In the genomic region with DNA sequence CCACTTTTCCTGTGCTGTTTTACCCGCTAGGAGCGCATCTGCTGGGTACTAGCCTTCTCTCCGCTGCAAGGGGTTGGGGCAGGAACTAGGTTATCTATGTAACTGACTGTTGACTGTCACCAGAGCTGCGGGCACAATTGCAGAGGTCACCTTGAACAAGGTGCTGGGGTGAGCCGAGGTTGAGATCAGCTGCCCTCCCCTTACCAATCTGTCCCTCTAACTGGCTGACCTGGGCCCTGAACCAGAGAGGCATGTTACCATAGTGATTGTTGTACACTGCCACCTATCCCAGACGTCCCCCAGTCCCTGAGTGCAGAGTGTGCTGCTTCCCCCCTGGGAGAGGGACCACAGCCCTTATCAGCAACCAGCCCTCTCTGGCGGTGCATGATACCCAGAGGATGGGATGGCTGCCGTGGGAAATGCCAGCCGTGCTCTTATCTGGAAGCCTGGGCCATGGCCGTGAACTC, we compare ENCODE assay signal across 10 mouse cellular contexts. TPM values are rescaled to one million over a fixed set of nuclear protein-coding genes. Genes with fewer than 3 reads are reported as not detected.
DNase-seq lines count a peak whose midpoint lies in the region; ATAC-seq and TF ChIP-seq lines count a peak whose summit lies in the region.
"Had no signal": no experiment of that assay in that cellular context is flagged by ENCODE, and none has a peak within 500 bp of the region (broad histone marks: within the 10 kb centered on the region; RNA-seq: fewer than 3 reads in every experiment).

No protein-coding gene starts in this region.

- no peaks in the 10 kb centered on the region for H3K27me3 ChIP-seq in heart, embryonic 15.5 days
- no peaks in the 10 kb centered on the region for H3K27me3 ChIP-seq in G1E (ENCODE audit: insufficient read depth, low read length)
- no peaks in the 10 kb centered on the region for H3K27me3 ChIP-seq in liver, postnatal 0 days (ENCODE audit: insufficient read depth, low read length)
- no peaks in the 10 kb centered on the region for H3K27me3 ChIP-seq in forebrain, embryonic 11.5 days (ENCODE audit: control insufficient read depth, insufficient read depth, low read length)

- TF ChIP-seq EP300 in liver, postnatal 0 days (IDR thresholded peaks at IDR 0.05; ENCODE audit: low read depth), result peak; percentile 99

- TF ChIP-seq CTCF in G1E (IDR thresholded peaks at IDR 0.05; ENCODE audit: low read depth, low read length), result no peak
- no peak for TF ChIP-seq CTCF in liver, postnatal 0 days (IDR thresholded peaks at IDR 0.05; ENCODE audit: low read depth)

- H3K9ac ChIP-seq in heart, embryonic 15.5 days, result 0 out of 2 replicates have a peak overlapping the region, but pooled peaks have one; percentile 0
- H3K9ac ChIP-seq in liver, postnatal 0 days (replicated peaks), result peak overlapping the region; percentile 52
- no peak overlapping the region for H3K9ac ChIP-seq in forebrain, embryonic 11.5 days (ENCODE audit: low read length)

- H3K4me1 ChIP-seq in heart, embryonic 15.5 days (replicated peaks), result peaks cover 89% of the 10 kb centered on the region
- H3K4me1 ChIP-seq in G1E (ENCODE audit: insufficient read depth, low read depth, low read length), result peaks cover 99% of the 10 kb centered on the region
- H3K4me1 ChIP-seq in liver, postnatal 0 days (ENCODE audit: insufficient read depth), result peaks cover 97% of the 10 kb centered on the region
- peaks cover 10% of the 10 kb centered on the region; the same call in 1 of the 2 replicates for H3K4me1 ChIP-seq in forebrain, embryonic 11.5 days (replicated peaks; ENCODE audit: control insufficient read depth, insufficient read depth, low read length)

- ATAC-seq in heart, embryonic 15.5 days (replicated peaks; ENCODE audit: insufficient number of reproducible peaks, insufficient read depth, low FRiP score, low read depth), result peak; percentile 18; the same call in 1 of the 2 replicates
- ATAC-seq in G1E (ENCODE audit: extremely low read depth, insufficient number of reproducible peaks, low FRiP score, poor library complexity, severe bottlenecking), result peak; percentile 71
- ATAC-seq in erythroblast, adult 5-6 weeks (replicated peaks; ENCODE audit: low FRiP score, poor library complexity, severe bottlenecking), result peak; percentile 71
- ATAC-seq in liver, postnatal 0 days, result peak; percentile 78
- ATAC-seq in forebrain, embryonic 11.5 days (replicated peaks; ENCODE audit: low FRiP score), result no peak
- ATAC-seq: inflammation-experienced regulatory T-cells, adult 6 months had no signal

- no peak for DNase-seq in heart, postnatal 25 days (ENCODE audit: low spot score)
- peak; percentile 92 for DNase-seq in G1E (ENCODE audit: low spot score)
- DNase-seq in liver, postnatal 0 days, result peak; percentile 88
- no peak for DNase-seq in layer of hippocampus, postnatal 25 days (ENCODE audit: extremely low spot score in 1 of 2, low spot score in 1 of 2)
- DNase-seq in cerebellum, adult 9-11 months, result no peak
- no peak for DNase-seq in forebrain, embryonic 11.5 days (ENCODE audit: low spot score)

- 0 out of 2 replicates have a peak, but pooled peaks cover 4% of the 10 kb centered on the region for H3K36me3 ChIP-seq in heart, embryonic 15.5 days
- peaks cover 98% of the 10 kb centered on the region for H3K36me3 ChIP-seq in G1E (replicated peaks)
- peaks cover 43% of the 10 kb centered on the region for H3K36me3 ChIP-seq in liver, postnatal 0 days (replicated peaks; ENCODE audit: insufficient read depth, low read length)
- H3K36me3 ChIP-seq in forebrain, embryonic 11.5 days (ENCODE audit: control insufficient read depth, insufficient read depth, low read length), result no peaks in the 10 kb centered on the region

- 29% methylated on average over 10 of the region's 10 CpGs for WGBS in heart, embryonic 15.5 days
- WGBS in liver, postnatal 0 days (ENCODE audit: insufficient replicate concordance), result 35% methylated on average over 10 of the region's 10 CpGs
- WGBS in forebrain, embryonic 11.5 days, result 68% methylated on average over 10 of the region's 10 CpGs

- no peak overlapping the region for H3K4me2 ChIP-seq in heart, embryonic 15.5 days
- peak overlapping the region; percentile 66 for H3K4me2 ChIP-seq in liver, postnatal 0 days (ENCODE audit: low read depth, low read length)
- no peak overlapping the region for H3K4me2 ChIP-seq in forebrain, embryonic 11.5 days (ENCODE audit: low read depth, low read length, severe bottlenecking)

- H3K9me3 ChIP-seq in heart, embryonic 15.5 days (replicated peaks), result no peaks in the 10 kb centered on the region
- no peaks in the 10 kb centered on the region for H3K9me3 ChIP-seq in G1E (replicated peaks)
- H3K9me3 ChIP-seq in liver, postnatal 0 days (ENCODE audit: low read length), result no peaks in the 10 kb centered on the region
- no peaks in the 10 kb centered on the region for H3K9me3 ChIP-seq in forebrain, embryonic 11.5 days (ENCODE audit: control insufficient read depth, low read length)

- H3K27ac ChIP-seq in heart, embryonic 15.5 days, result peak overlapping the region; percentile 66
- H3K27ac ChIP-seq in liver, postnatal 0 days (ENCODE audit: low read depth), result peak overlapping the region; percentile 85
- H3K27ac ChIP-seq in forebrain, embryonic 11.5 days (ENCODE audit: low read depth, low read length), result no peak overlapping the region

- intact Hi-C loops in heart, postnatal 25 days (cut with DNase I), result no loop called here

- no peak overlapping the region for H3K4me3 ChIP-seq in heart, embryonic 15.5 days
- peak overlapping the region; percentile 66; the same call in 1 of the 2 replicates for H3K4me3 ChIP-seq in G1E (ENCODE audit: low read depth, low read length)
- peak overlapping the region; percentile 12; the same call in 1 of the 2 replicates for H3K4me3 ChIP-seq in liver, postnatal 0 days (ENCODE audit: low read depth, low read length)
- H3K4me3 ChIP-seq in forebrain, embryonic 11.5 days (ENCODE audit: low read depth, low read length), result no peak overlapping the region

RNA-seq across cellular contexts. Expression of a gene that starts 39.1 kb away (rescaled TPM):
- polyA plus RNA-seq in heart, embryonic 15.5 days (2015; fragmentation: Nextera tagmentation; extraction: Ambion mirVana), result not detected in 2 replicates
- total RNA-seq in heart, postnatal 25 days (2021), result not detected
- not detected in 2 replicates for total RNA-seq in G1E (2014; fragmentation: Nextera tagmentation)
- not detected in 2 replicates for total RNA-seq in G1E (2017)
- polyA plus RNA-seq in G1E (2012), result not detected in 2 replicates
- total RNA-seq in erythroblast, adult 5-6 weeks (2015; ENCODE audit: low replicate concordance), result not detected in 2 replicates
- total RNA-seq in erythroblast, adult 5-6 weeks (2017; ENCODE audit: low replicate concordance), result not detected in 2 replicates
- not detected in 2 replicates for polyA plus RNA-seq in liver, postnatal 0 days (2015; fragmentation: Nextera tagmentation; extraction: Ambion mirVana)
- under 1 TPM; 0.79 to 0.92 TPM for total RNA-seq in layer of hippocampus, postnatal 25 days (2021)
- not detected in 2 replicates for polyA plus RNA-seq in forebrain, embryonic 11.5 days (2014; fragmentation: Nextera tagmentation; extraction: Ambion mirVana)
- total RNA-seq: adrenal gland, adult 18-20 months had no signal
- polyA plus RNA-seq: inflammation-experienced regulatory T-cells, adult 6 months had no signal

RNA-seq across cellular contexts. Expression of a gene that starts 39.5 kb away (rescaled TPM):
- 3.8 and 3.9 TPM in 2 replicates for polyA plus RNA-seq in heart, embryonic 15.5 days (2015; fragmentation: Nextera tagmentation; extraction: Ambion mirVana)
- total RNA-seq in heart, postnatal 25 days (2021), result 10 to 100 TPM; 21.3 to 22.6 TPM
- total RNA-seq in G1E (2014; fragmentation: Nextera tagmentation) (254 and 292 TPM in 2 replicates), G1E (2017) (53.1 and 54.4 TPM in 2 replicates)
- polyA plus RNA-seq in G1E (2012), result 1,150 and 1,251 TPM in 2 replicates
- total RNA-seq in erythroblast, adult 5-6 weeks (2015; ENCODE audit: low replicate concordance), result 54.2 and 55.4 TPM in 2 replicates
- 196 and 459 TPM in 2 replicates for total RNA-seq in erythroblast, adult 5-6 weeks (2017; ENCODE audit: low replicate concordance)
- polyA plus RNA-seq in liver, postnatal 0 days (2015; fragmentation: Nextera tagmentation; extraction: Ambion mirVana), result 5.7 and 6.9 TPM in 2 replicates
- 10 to 100 TPM; 37.8 to 43.4 TPM for total RNA-seq in layer of hippocampus, postnatal 25 days (2021)
- 1.4 and 2.1 TPM in 2 replicates for polyA plus RNA-seq in forebrain, embryonic 11.5 days (2014; fragmentation: Nextera tagmentation; extraction: Ambion mirVana)

RNA-seq across cellular contexts. Expression of a gene that starts 54.9 kb away (rescaled TPM):
- 26.1 and 31.0 TPM in 2 replicates for polyA plus RNA-seq in heart, embryonic 15.5 days (2015; fragmentation: Nextera tagmentation; extraction: Ambion mirVana)
- 10 to 100 TPM; 20.1 to 21.8 TPM for total RNA-seq in heart, postnatal 25 days (2021)
- total RNA-seq in G1E (2014; fragmentation: Nextera tagmentation) (40.3 and 45.8 TPM in 2 replicates), G1E (2017) (52.7 and 58.4 TPM in 2 replicates)
- polyA plus RNA-seq in G1E (2012), result 134 and 143 TPM in 2 replicates
- 10.8 and 14.2 TPM in 2 replicates for total RNA-seq in erythroblast, adult 5-6 weeks (2015; ENCODE audit: low replicate concordance)
- 22.2 and 31.5 TPM in 2 replicates for total RNA-seq in erythroblast, adult 5-6 weeks (2017; ENCODE audit: low replicate concordance)
- 12.8 and 15.6 TPM in 2 replicates for polyA plus RNA-seq in liver, postnatal 0 days (2015; fragmentation: Nextera tagmentation; extraction: Ambion mirVana)
- 10 to 100 TPM; 32.8 to 38.5 TPM for total RNA-seq in layer of hippocampus, postnatal 25 days (2021)
- 54.8 and 57.4 TPM in 2 replicates for polyA plus RNA-seq in forebrain, embryonic 11.5 days (2014; fragmentation: Nextera tagmentation; extraction: Ambion mirVana)

Comparison
In these comparisons a context has a peak if more than half of its experiments do, and no peak if none do; other contexts are left out.
1. H3K4me3 ChIP-seq: peak in G1E (single experiment) and liver, postnatal 0 days (single experiment); none in heart, embryonic 15.5 days (single experiment) and forebrain, embryonic 11.5 days (single experiment).
2. DNase-seq: peak in G1E (single experiment) and liver, postnatal 0 days (single experiment); none in heart, postnatal 25 days (single experiment), layer of hippocampus, postnatal 25 days (0 of 2), cerebellum, adult 9-11 months (single experiment) and forebrain, embryonic 11.5 days (single experiment).